Mouse (Mus musculus): ENCODE results near the gene Tcte1.

Gene Tcte1

DNA sequence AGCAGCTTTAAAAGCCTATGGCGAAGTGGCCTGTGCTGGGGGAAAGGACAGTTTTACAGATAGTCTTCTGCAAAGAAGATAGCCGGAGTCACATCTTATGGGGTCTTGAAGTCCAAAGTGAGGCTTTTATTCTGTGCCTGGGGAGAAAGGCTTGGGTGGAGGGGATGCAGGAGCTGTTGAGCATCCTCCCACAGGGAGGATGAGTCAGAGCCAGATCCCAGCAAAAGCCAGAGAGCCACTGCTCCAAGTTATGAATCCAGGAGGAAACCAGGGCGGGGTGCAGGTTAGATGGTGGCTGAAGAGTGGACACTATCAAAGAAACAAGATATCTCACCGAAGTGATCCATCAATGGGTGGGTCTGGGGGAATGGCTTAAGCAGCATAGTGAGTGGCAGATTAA lies 11.5 kb upstream of the Tcte1 start:
- peak; percentile 58 for DNase-seq (ENCODE audit: low read depth, low spot score)

DNA sequence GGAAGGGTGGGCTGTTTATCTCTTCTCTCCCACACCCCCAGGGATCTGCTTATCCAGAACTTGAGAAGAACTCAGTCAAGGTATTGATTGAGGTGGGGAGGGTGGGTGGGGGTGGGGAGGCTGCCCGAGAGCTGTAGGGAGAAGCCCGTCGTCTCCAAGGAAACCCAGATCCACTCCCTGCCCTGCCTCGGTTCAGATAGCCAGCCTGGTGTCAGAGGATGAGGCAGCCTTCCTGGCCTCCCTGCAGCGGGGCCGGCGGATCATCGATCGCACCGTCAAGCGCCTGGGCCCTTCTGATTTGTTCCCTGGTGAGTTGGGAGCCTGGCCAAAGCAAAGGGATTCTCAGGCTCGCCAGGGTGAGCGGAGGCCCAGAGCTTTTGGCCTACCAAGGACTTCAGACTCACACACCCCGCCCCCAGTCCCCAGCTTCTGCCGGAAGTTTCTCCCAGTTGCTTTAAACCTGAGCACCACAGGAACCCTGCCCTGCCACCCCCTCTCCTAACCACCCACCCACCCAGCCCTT lies 8.0 kb upstream of the Tcte1 start:
- DNase-seq (ENCODE audit: low read depth, low spot score) = no peak

DNA sequence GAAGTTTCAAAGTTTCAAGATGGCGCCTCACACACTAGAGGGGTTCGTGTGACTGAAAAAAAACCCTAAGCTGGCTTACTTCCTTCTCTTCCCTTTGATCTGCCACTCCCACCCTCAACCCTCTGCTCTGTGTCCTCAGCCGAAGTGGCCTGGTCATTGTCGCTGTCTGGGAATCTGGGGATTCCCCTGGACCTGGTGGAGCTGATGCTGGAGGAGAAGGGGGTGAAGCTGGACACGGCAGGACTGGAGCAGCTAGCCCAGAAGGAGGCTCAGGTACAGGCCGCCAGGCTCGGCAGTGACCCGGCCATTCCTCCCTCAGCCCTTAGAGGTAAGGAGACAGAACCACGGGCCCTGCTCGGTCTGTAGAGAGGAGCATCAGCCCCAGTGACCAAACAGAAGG lies 7.4 kb upstream of the Tcte1 start:
- no peak for DNase-seq (ENCODE audit: low read depth, low spot score)

DNA sequence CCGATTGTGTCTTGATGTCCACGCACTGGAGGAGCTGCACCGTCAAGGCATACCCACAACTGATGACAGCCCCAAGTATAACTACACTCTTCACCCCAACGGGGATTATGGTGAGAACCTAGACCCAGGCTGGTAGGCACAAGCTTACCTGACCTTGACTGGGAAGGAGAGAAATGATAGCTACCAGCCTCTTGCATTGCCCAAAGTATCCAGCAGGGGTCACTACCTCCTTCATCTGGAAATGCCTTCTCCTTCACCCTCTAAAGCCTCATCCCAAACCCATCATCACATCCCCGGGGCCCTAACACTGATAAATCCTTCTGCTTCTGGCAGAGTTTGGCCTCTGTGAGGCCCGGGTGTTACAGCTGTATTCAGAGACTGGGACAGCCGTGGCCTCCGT lies 6.7 kb upstream of the Tcte1 start:
- DNase-seq (ENCODE audit: low read depth, low spot score) = peak; percentile 92

DNA sequence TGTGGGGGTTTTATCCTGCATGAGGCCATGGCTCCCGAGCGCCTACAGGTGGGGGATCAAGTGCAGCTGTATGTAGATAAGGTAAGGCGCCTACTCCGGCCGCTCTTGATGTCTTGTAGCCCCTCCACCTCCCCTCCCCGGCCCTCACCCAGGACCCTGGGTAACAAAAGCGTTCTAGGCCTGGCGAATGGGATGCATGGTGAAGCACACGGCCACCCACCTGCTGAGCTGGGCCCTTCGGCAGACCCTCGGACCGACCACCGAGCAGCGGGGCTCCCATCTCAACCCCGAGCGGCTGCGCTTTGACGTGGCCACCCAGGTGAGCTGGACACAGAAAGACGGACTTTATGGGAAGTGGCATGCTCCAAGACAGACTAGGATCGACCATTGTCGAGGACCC lies 6.1 kb upstream of the Tcte1 start:
- no peak for DNase-seq (ENCODE audit: low read depth, low spot score)

DNA sequence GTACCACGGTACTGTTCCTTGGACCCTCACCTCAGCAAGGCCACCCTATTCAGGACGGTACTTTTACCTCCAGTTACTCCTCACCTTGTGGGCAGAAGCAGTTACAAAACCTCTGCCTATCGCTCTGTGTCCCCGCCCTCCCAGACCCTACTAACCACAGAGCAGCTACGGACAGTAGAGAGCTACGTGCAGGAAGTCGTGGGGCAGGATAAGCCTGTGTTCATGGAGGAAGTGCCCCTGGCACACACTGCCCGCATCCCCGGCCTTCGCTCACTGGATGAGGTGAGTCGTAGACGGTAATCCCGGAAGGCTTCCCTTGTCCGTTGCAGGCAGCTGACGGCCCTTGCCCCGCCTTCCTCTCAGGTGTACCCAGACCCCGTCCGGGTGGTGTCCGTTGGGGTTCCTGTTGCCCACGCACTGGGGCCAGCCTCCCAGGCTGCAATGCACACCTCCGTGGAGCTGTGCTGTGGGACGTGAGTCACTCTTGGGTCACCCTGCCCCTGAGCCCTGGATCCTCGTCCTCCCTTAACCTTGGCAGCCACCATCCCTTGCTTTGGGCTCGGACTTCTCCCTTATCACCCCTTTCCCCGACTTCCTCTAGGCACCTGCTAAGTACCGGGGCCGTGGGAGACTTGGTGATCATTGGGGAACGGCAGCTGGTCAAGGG lies 5.6 kb upstream of the Tcte1 start:
- DNase-seq (ENCODE audit: low read depth, low spot score) = no peak

DNA sequence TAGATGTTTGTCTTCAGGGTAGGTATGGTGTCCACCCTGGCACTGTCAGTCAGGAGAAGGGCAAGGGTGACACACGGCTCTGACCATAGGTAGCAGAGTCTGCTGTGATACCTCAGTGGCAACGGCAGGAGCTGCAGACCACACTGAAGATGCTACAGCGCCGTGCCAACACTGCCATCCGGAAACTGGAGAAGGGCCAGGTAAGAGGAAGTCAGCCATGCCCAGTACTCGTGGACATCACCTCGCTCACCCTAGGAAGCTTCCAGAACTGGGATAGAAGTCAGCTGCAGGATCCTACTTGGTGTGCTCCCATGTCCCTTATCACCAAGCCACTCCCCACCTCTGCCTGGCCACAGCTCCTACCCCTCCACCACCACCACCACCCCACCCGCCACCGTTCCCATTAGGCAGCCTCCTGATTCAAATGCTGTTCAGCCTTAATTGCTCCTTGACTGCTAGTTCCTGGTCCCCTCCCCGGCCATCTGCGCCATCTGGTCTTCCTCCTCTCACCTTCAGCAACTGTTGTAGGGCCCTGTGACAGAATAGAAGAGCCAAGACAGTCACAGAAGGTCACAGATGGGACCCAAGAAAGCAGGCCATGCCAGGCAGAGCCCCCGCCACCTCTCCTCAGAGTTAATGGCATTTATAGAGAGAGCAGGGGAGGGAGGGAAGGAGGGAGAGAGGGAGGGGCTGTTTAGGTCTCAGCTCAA lies 4.3 kb upstream of the Tcte1 start:
- peak; percentile 98 for DNase-seq (ENCODE audit: low read depth, low spot score)

DNA sequence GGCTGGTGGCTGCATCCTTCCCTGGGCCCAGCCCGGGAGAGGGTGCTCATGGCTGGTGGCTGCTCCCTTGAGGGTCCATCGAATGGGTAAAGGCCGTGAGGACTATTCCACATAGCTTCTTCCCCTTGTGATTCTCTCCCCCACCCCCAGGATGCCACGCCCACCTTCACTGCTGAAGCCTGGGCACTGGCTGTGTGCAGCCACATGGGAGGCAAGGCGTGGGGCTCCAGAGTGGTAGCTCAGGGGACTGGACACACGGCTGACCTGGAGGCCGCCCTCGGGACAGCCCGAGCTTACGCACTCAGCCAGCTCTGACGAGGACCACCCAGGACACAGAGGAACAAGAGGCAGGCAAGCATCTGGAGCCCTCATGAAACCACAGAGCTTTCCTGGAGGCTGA lies 3.1 kb upstream of the Tcte1 start:
- no peak for DNase-seq (ENCODE audit: low read depth, low spot score)

DNA sequence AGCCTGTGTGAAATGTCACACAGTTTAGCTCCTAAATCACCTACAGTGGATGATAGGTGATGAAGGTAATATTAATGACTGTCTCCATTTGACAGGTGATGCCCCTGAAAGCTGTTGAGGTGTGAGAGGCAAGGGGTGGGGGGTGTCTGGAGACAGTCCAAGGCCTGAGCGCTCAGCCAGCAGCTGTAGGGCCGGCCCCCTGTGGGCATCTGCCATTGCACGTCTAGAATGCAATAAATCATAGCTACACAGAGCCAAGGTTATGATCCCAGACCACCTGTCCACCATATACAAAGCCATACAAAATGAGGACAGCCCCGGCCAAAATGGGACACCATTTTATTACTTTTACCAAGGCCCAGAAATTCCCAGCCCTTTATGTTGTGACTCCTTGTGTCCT lies 1.7 kb downstream of the Tcte1 start:
- no peak for DNase-seq (ENCODE audit: low read depth, low spot score)

DNA sequence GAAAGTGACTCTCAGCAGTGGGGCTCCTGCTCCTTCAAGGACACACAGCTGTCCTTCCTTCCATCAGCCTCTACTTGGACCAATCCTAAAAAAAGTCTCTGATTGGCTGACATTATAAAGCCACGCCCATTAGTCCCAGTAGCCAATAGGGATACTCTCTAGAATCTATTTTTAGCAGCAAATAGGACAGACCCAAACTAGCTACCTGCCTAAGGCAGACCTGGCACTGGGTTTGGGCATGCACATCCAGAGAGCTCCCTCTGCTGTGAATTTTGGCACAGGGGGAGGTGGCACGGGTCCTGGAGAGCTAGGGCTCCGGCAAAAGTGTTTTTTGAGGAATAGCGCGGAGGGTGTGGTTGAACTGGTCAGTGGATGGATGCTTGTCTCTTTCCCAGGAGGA lies 3.3 kb downstream of the Tcte1 start:
- DNase-seq (ENCODE audit: low read depth, low spot score) = peak; percentile 82

DNA sequence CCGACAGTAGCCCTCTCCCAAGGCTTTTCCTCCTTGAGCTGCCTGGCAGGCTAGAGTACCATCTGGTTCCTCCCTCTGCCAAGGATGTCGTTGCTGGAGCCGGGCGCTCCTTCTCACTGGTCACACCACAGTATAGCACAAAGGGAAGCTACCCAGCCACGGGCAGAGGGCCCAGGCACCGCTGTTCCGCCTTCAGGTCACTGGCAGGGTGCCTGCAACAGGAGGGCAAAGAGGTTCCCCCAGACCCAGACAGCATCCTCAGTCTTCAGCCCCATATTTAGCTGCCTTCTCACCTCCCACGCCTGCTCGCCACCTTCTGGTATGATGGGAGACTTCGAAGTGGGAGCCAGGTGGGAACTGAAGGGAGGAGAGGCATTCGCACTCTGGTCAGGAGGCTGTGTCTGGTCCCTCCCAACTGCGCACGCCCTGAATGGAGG lies 7.1 kb downstream of the Tcte1 start:
- peak; percentile 97 for DNase-seq (ENCODE audit: low read depth, low spot score)

DNA sequence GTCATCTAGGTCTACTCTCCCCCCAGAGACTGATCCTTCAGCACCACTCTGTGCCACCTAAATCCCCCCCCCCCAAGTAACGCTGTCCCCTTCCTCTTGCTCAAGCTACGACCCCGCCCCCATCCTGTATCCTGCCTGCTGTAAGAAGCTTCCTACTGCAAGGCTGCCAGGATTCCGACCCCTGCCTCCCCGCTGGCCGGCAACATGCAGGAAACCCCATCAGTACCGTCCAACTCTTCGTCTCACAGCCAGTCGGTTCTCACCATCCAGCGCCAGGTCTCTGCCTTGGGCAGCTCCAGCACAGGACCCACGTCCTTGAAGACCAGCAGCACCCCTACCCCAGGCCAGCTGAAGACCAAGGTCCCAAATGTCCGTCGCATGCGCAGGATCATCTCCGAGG lies 9.7 kb downstream of the Tcte1 start:
- DNase-seq (ENCODE audit: low read depth, low spot score) = no peak

DNA sequence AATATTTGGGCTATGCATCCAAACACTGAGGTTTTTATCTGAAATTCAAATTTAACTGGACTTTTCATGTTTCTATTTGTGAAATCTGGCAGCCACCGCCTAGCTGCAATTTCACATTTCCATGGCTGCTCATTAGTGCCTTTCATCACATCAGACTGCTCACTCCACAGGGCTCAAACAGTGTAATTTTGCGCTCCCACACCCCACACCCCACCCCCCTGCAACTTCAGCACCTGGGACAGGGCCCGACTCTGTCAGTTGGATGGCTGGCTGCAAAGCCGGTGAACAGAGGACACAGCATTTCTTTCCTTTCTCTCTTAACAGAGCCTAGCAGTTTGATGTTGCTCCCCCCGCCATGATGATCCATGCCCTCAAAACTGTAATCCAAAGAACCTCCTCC lies 13.0 kb downstream of the Tcte1 start:
- DNase-seq (ENCODE audit: low read depth, low spot score) = peak; percentile 64

DNA sequence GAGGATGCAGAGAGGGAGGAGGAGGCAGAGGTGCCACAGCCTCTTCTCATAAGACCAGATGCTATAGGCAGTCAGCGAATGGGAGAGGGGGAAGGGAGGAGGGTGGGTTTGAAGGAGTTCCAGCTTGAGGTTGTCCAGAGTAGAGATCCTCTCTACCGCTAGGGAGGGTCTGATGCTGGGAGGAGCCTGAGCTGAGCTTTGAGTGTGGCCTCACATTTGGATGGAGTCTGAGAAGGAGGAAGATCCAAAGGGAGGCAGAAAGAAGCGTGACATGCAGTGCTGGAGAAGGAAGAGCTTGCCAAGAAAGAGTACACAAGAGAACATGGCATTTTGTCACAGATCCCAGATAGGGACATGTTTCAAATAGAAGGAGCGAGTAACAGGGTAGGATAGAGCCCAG lies 15.2 kb downstream of the Tcte1 start:
- peak; percentile 68 for DNase-seq (ENCODE audit: low read depth, low spot score)

DNA sequence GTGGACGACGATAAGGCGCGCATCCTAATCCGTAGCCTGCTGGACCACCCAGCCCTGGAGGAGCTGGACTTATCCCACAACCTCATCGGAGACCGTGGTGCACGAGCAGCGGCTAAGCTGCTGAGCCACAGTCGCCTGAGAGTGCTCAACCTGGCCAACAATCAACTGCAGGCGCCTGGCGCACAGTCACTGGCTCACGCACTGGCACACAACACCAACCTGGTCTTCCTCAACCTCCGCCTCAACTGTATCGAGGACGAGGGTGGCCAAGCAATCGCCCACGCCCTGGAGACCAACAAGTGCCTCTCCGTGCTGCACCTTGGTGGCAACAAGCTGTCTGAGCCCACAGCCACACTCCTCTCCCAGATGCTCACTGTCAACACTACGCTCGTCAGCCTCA lies 16.4 kb downstream of the Tcte1 start:
- DNase-seq (ENCODE audit: low read depth, low spot score) = peak; percentile 76

DNA sequence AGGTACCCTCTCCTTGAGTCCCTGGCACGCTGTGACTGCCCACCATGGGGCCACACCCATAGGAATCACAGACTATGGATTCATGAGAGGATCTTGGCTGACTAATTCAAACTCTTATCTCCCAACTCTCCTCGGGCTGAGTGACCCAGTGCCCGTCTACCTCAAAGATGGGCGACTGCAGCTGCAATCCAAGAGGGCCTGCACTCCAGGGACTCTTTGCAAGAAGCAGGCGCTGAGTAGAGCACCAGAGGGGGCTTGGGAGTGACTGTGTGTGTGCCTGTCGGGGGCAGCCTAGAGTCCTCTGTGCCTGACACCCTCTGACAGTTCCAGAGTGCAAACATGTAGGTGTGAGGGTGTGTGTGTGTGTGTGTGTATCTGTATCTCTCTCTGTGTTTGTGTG lies 18.9 kb downstream of the Tcte1 start:
- no peak for DNase-seq (ENCODE audit: low read depth, low spot score)

DNA sequence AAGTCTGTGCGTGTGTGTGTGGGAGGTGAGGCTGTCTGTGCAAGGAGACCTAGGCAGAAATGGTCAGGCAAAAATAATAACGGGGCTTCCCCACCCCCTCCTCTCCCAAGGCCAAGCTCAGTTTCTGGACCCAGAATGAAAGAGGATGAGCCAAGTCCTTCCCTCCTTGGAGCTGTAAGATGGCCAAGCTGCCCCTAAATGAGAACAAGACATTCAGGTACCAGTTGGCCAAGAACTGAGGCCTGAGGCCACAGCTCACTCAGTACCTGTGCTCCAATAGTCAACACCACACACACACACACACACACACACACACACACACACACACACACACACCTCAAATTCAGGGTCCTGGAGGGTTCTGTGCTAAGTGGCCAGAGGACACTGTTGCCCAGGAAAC lies 19.5 kb downstream of the Tcte1 start:
- DNase-seq (ENCODE audit: low read depth, low spot score) = no peak

DNA sequence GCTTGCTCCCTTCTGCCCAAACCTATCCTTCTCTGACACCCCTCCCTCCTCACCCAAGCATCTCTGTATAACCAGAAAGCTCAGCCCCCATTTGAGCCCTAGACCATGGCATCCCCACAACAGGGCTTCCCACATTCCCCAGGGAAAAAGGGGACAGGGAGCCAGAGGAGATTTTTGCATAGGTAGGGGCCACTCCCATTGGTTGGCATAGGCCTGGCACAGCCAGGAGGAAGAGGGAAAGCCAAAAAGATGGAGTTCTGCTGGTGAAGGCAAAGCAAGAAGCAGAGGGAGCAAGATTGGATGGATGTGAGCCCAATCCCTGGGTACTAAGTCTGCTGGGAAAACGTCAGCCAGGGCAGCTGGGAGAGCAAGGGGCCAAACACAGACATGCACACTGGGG lies 19.9 kb downstream of the Tcte1 start:
- DNase-seq (ENCODE audit: low read depth, low spot score) = no peak

DNA sequence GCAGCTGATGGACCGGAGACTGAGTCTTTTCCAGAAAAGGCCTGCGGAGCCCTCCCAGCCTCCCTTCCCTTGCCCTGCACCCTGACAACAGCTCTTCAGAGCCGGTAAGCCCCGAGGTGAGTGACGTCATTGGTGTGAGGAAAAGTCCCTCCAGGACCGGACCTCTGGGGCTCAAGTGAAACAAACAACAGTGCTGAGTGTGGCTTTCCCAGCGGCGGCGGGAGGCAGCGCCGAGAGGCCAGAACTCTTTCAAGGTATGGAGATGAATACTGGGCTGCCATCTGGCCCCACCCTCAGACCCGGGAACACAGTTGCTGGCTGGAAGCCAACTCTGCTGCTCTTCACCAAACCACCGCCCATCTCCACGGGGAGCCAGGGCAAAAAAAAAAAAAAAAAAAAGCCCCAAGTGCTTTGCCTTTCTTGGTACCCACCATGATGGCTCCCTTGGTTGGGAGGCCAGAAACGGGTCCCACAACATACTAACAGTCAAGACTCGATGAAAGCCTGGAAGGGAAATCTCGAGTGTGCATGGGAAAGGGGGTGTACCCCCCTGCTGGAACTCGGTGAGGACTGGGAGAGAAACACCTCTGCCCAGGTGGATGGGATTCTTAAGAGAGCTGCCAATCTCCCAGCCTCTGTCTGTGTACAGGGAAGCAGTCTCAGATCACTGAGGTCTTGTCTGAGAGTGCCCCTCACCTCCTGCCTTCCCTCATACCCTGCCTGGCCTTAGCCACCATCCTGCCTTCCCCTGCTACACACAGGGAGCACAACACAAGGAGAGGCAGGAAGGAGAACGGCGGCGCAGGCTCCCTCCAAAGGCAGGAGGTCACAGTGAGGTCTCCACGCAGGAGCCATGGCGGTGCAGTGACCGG lies 21.0 kb downstream of the Tcte1 start:
- DNase-seq (ENCODE audit: low read depth, low spot score) = peak; percentile 66

DNA sequence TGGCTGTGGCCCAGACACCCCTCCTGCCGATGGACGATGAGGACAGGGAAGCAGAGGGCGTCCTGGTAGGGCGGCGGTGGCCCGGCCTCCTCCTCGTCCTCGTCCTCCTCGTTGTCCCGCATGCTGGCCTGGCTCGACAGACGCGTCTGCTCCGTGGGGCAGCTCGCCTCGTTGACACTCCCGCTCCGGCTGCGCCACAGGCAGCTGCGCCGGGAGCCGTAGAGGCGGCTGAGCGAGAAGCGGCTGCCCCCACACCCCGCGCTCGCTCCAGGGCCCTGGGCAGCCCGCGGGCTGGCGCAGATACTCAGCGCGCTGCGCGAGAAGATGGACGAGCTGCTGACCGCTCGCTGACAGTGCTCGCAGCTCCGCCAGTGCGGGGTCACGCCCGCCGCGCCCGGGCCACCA lies 21.6 kb downstream of the Tcte1 start:
- no peak for DNase-seq (ENCODE audit: low read depth, low spot score)

DNA sequence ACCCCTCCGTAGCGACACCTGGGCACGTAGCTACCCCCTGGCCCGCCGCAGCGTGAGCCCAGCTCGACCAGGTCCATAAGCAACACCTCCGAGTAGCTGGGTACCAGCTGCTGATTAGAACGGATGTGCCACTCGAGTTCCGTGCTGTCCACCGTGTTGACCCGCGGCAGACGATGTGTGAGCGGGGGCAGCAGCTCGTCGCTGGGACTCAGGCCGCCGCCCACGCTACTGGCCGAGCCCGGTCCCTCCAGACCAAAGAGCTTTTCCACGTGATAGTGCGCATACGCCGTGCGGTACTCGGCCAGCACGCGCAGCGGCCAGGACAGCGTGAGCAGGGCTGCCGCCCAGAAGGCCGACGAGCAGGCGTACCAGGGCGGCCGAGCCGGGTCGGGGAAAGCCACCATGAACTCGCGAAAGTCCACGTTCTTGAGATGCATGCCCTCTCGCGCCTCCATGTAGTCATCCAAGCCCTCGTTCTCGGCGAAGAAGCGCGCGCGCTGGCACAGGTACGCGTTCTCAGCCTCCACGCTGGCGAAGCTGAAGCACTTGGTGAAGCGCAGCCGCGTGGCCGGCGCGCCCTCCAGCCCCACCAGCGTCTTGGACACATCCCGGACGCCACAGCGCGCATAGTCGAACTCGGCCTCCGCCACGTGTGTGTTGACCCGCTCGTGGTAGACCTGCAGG lies 22.2 kb downstream of the Tcte1 start:
- no peak for DNase-seq (ENCODE audit: low read depth, low spot score)

DNA sequence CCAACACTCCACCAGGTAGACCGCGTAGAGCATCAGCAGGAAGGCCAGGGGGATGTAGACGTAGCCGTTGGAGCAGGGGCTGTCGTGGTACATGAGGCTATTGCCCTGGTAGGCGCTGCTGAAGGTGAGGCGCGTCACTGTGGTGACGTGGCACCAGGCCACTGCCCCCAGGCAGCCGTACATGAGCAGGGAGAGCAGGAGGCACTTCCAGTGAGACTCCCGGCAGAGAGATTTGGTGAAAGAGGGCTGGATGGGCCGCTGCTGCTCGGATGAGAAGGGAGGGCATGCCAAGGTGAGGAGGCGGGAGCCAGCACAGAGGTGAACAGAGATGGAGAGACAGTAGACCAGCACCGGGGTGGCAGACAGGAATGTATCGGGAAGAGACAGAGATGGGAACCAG lies 23.7 kb downstream of the Tcte1 start:
- DNase-seq (ENCODE audit: low read depth, low spot score) = peak; percentile 74

All from brain, adult 2 months (tissue).